Mouse (Mus musculus) G1E (cell line): ENCODE measurements around the gene F9. TPM values are rescaled to one million over a fixed set of nuclear protein-coding genes. Genes with fewer than 3 reads are reported as not detected.
"Not testable (repeated sequence)": the region's sequence is repeated elsewhere in the genome, so short reads cannot be mapped to it uniquely, and the experiment has no call there.

Source experiments
- ATAC-seq: 2 replicates; pipeline ENCODE4 v1.8.0; 2016; ENCODE audit warnings: mild to moderate bottlenecking; ENCODE audit not compliant: insufficient number of reproducible peaks, poor library complexity, low FRiP score, severe bottlenecking; ENCODE audit errors: extremely low read depth
- DNase-seq: peaks from one replicate; pipeline ENCODE4 v3.0.0; 2012; ENCODE audit warnings: low spot score
- H3K27me3 ChIP-seq: 2 replicates; pipeline ENCODE4 v1.6.1; 2012; ENCODE audit warnings: mild to moderate bottlenecking, low read length, inconsistent platforms; ENCODE audit not compliant: insufficient read depth
- H3K36me3 ChIP-seq: replicated peaks from 2 replicates; pipeline ENCODE3; 2012; ENCODE audit warnings: mild to moderate bottlenecking, inconsistent platforms
- H3K4me1 ChIP-seq: 2 replicates; pipeline ENCODE4 v1.6.1; 2012; ENCODE audit warnings: low read depth, low read length, inconsistent platforms, mixed read lengths; ENCODE audit not compliant: insufficient read depth
- H3K4me3 ChIP-seq: 2 replicates; pipeline ENCODE4 v1.5.1; 2012; ENCODE audit warnings: low read depth, mild to moderate bottlenecking, inconsistent platforms, low read length, moderate library complexity, mixed read lengths
- H3K9me3 ChIP-seq: replicated peaks from 2 replicates; pipeline ENCODE4 v1.6.1; 2012; ENCODE audit warnings: inconsistent platforms
- CTCF ChIP-seq: IDR thresholded peaks from 2 replicates; pipeline ENCODE4 v1.5.1; 2012; ENCODE audit warnings: low read depth, low read length, inconsistent platforms, mixed read lengths
- GATA1 ChIP-seq: IDR thresholded peaks from 2 replicates; pipeline ENCODE4 v1.6.1; 2012; ENCODE audit warnings: borderline replicate concordance, low read length, inconsistent platforms, mixed read lengths
- GATA2 ChIP-seq: IDR thresholded peaks from 2 replicates; pipeline ENCODE4 v1.6.1; 2012; ENCODE audit warnings: low read depth, low read length, inconsistent platforms, borderline replicate concordance
- POLR2AphosphoS5 ChIP-seq: IDR thresholded peaks from 2 replicates; pipeline ENCODE4 v1.6.1; 2012; ENCODE audit warnings: low read depth, low read length, inconsistent platforms; ENCODE audit not compliant: insufficient replicate concordance
- TAL1 ChIP-seq: conservative IDR thresholded peaks from 2 replicates; pipeline ENCODE4 v1.6.1; 2012; ENCODE audit warnings: low read depth, low read length, inconsistent platforms, mixed read lengths
- polyA plus RNA-seq: library from polyadenylated mRNA; stranded (reverse); fragments of >175 nt; gene quantifications from 2 replicates; pipeline ENCODE4 v1.2.3, GENCODE M21; 2012
- total RNA-seq, 2 experiments: library from RNA; stranded (forward) in 1 of 2; stranded (reverse) in 1 of 2; fragments of 200-1000 nt in 1 of 2; fragments of >200 nt in 1 of 2; fragmentation: Nextera tagmentation in 1 of 2; gene quantifications; 2 replicates each; pipeline ENCODE4 v1.2.3; 2014 to 2017

The F9 gene
- not detected in 2 replicates for total RNA-seq (2014; fragmentation: Nextera tagmentation)
- 0.06 TPM in 1 of 2 replicates, not detected in the other for total RNA-seq (2017)
- polyA plus RNA-seq = not detected in 2 replicates

GRCm38 (mm10) chrX:59999221-60000083 is at the start of gene F9:
TSS of gene F9 (plus strand) at chrX:59999464.
- no peak for DNase-seq
- H3K4me1 ChIP-seq = no peaks in the 10 kb centered on the region
- no peak for ATAC-seq
- H3K9me3 ChIP-seq = no peaks in the 10 kb centered on the region
- H3K36me3 ChIP-seq = no peaks in the 10 kb centered on the region
- H3K27me3 ChIP-seq = no peaks in the 10 kb centered on the region
- no peak within 1 kb of the TSS for H3K4me3 ChIP-seq
- TF ChIP-seq TAL1 = no peak
- TF ChIP-seq GATA2 = no peak
- no peak for TF ChIP-seq CTCF
- TF ChIP-seq GATA1 = no peak
- no peak for TF ChIP-seq POLR2AphosphoS5

DNA sequence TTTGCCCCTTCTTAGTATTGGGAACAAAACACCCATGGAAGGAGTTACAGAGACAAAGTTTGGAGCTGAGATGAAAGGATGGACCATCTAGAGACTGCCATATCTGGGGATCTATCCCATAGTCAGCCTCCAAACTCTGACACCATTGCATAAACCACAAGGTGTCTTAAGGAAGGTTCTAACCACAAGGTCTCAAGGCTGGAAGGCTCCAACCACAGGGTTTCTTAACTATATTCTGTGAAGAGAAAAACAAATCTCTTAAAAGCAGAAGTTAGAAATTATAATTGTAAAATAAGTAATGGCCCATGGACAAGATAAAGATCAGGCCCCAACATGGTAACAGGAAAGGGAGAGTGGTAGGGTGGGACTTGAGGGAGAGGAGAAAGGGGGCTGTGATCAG is 29.5 kb upstream of the F9 start:
- not testable (repeated sequence) for ATAC-seq, H3K4me1 ChIP-seq, DNase-seq, H3K27me3 ChIP-seq, H3K9me3 ChIP-seq, H3K36me3 ChIP-seq, H3K4me3 ChIP-seq

- Histone ChIP-seq H3K36me3 (no peaks in the 10 kb centered on the region), H3K27me3 (no peaks in the 10 kb centered on the region), H3K9me3 (no peaks in the 10 kb centered on the region), H3K4me1 (no peaks in the 10 kb centered on the region), H3K4me3 (no peak overlapping the region)
- DNase-seq = no peak
- TF ChIP-seq POLR2AphosphoS5 (no peak), GATA2 (no peak), TAL1 (no peak), CTCF (no peak), GATA1 (no peak)
- no peak for ATAC-seq
Measured at GRCm38 (mm10) chrX:60000084-60000443, 800 bp downstream of the F9 start.

- Histone ChIP-seq H3K9me3 (no peaks in the 10 kb centered on the region), H3K27me3 (no peaks in the 10 kb centered on the region), H3K4me1 (no peaks in the 10 kb centered on the region), H3K36me3 (no peaks in the 10 kb centered on the region), H3K4me3 (no peak overlapping the region)
- no peak for ATAC-seq
- DNase-seq = no peak
- TF ChIP-seq CTCF (no peak), GATA1 (no peak), GATA2 (no peak), TAL1 (no peak), POLR2AphosphoS5 (no peak)
Measured at GRCm38 (mm10) chrX:60001461-60001860, 2.2 kb downstream of the F9 start.

- Histone ChIP-seq H3K36me3 (no peaks in the 10 kb centered on the region), H3K27me3 (no peaks in the 10 kb centered on the region), H3K4me1 (no peaks in the 10 kb centered on the region), H3K4me3 (no peak overlapping the region), H3K9me3 (no peaks in the 10 kb centered on the region)
- DNase-seq = no peak
- TF ChIP-seq TAL1 = no peak
- no peak for ATAC-seq
Measured at GRCm38 (mm10) chrX:60013084-60013676, 13.9 kb downstream of the F9 start.

GRCm38 (mm10) chrX:60014588-60014987 is 15.3 kb downstream of the F9 start:
- no peak for ATAC-seq
- Histone ChIP-seq H3K36me3 (no peaks in the 10 kb centered on the region), H3K9me3 (no peaks in the 10 kb centered on the region), H3K4me3 (no peak overlapping the region), H3K4me1 (no peaks in the 10 kb centered on the region), H3K27me3 (no peaks in the 10 kb centered on the region)
- no peak for DNase-seq
- TF ChIP-seq POLR2AphosphoS5 = no peak
- TF ChIP-seq TAL1 = no peak
- no peak for TF ChIP-seq CTCF
- no peak for TF ChIP-seq GATA1
- no peak for TF ChIP-seq GATA2
